Mouse (Mus musculus): ENCODE measurements around the gene Cyb5rl. TPM values are rescaled to one million over a fixed set of nuclear protein-coding genes. Genes with fewer than 3 reads are reported as not detected.
"Not testable (repeated sequence)": the region's sequence is repeated elsewhere in the genome, so short reads cannot be mapped to it uniquely, and the experiment has no call there.

The Cyb5rl gene
- total RNA-seq, 2 experiments from 2014 or later, result 7.8 TPM

GRCm38 (mm10) chr4:107106777-107107176 lies 40.0 kb downstream of the Cyb5rl start:
- no peak for DNase-seq (ENCODE audit: low spot score in 2 of 2)

GRCm38 (mm10) chr4:107108291-107108731 lies 41.5 kb downstream of the Cyb5rl start:
- DNase-seq (ENCODE audit: low spot score in 2 of 2), result peak; percentile 25 to 58

GRCm38 (mm10) chr4:107109181-107109580 lies 42.4 kb downstream of the Cyb5rl start:
- not testable (repeated sequence) for DNase-seq (ENCODE audit: low spot score in 2 of 2)

GRCm38 (mm10) chr4:107114278-107114677 lies 47.5 kb downstream of the Cyb5rl start:
- DNase-seq (ENCODE audit: low spot score in 2 of 2), result no peak

GRCm38 (mm10) chr4:107117741-107118385 lies 51.1 kb downstream of the Cyb5rl start:
- no peak for DNase-seq (ENCODE audit: low spot score in 2 of 2)

- no peak for DNase-seq (ENCODE audit: low spot score in 2 of 2)
Measured at GRCm38 (mm10) chr4:107119056-107119455, 52.3 kb downstream of the Cyb5rl start.

GRCm38 (mm10) chr4:107120676-107121075 lies 53.9 kb downstream of the Cyb5rl start:
- DNase-seq (ENCODE audit: low spot score in 2 of 2), result no peak

- no peak for DNase-seq (ENCODE audit: low spot score in 2 of 2)
Measured at GRCm38 (mm10) chr4:107121165-107121943, 54.6 kb downstream of the Cyb5rl start.

GRCm38 (mm10) chr4:107124376-107124775 lies 57.6 kb downstream of the Cyb5rl start:
- no peak for DNase-seq (ENCODE audit: low spot score in 2 of 2)

- no peak for DNase-seq (ENCODE audit: low spot score in 2 of 2)
Measured at GRCm38 (mm10) chr4:107125101-107125500, 58.3 kb downstream of the Cyb5rl start.

- DNase-seq (ENCODE audit: low spot score in 2 of 2), result no peak
Measured at GRCm38 (mm10) chr4:107126389-107126788, 59.6 kb downstream of the Cyb5rl start.

- no peak for DNase-seq (ENCODE audit: low spot score in 2 of 2)
Measured at GRCm38 (mm10) chr4:107126891-107127524, 60.2 kb downstream of the Cyb5rl start.

- no peak for DNase-seq (ENCODE audit: low spot score in 2 of 2)
Measured at GRCm38 (mm10) chr4:107127901-107128669, 61.3 kb downstream of the Cyb5rl start.

- DNase-seq (ENCODE audit: low spot score in 2 of 2), result no peak
Measured at GRCm38 (mm10) chr4:107129373-107129772, 62.6 kb downstream of the Cyb5rl start.

GRCm38 (mm10) chr4:107130534-107130933 lies 63.7 kb downstream of the Cyb5rl start:
- peak in 1 of 2 experiments; percentile 19 for DNase-seq (ENCODE audit: low spot score in 2 of 2)

GRCm38 (mm10) chr4:107134891-107135290 lies 68.1 kb downstream of the Cyb5rl start:
- DNase-seq (ENCODE audit: low spot score in 2 of 2), result no peak

GRCm38 (mm10) chr4:107135663-107136062 lies 68.9 kb downstream of the Cyb5rl start:
- no peak for DNase-seq (ENCODE audit: low spot score in 2 of 2)

- DNase-seq (ENCODE audit: low spot score in 2 of 2), result no peak
Measured at GRCm38 (mm10) chr4:107136531-107136930, 69.7 kb downstream of the Cyb5rl start.
